Mouse (Mus musculus): ENCODE results near the gene Slc4a1ap. TPM values are rescaled to one million over a fixed set of nuclear protein-coding genes. Genes with fewer than 3 reads are reported as not detected.

Slc4a1ap gene
- total and polyA plus RNA-seq, 3 experiments: 25.7 to 41.1 (median 27.9) TPM

GRCm38 (mm10) chr5:31535228-31535627 is 8.4 kb downstream of the Slc4a1ap start:
- Histone ChIP-seq H3K9me3 (replicated peaks; ENCODE audit: low read length) (no peaks in the 10 kb centered on the region), H3K27ac (ENCODE audit: insufficient read depth, low read depth) (no peak overlapping the region), H3K27me3 (replicated peaks) (no peaks in the 10 kb centered on the region), H3K9ac (ENCODE audit: insufficient read depth, low read depth) (no peak overlapping the region), H3K79me2 (replicated peaks; ENCODE audit: control insufficient read depth, extremely low read depth, insufficient read depth, poor library complexity, severe bottlenecking) (no peaks in the 10 kb centered on the region), H3K36me3 (replicated peaks in 1 of 2; ENCODE audit: control insufficient read depth in 1 of 2, insufficient read depth in 1 of 2, low read length in 1 of 2) (peaks cover 73 to 88% of the 10 kb centered on the region in 2 experiments), H3K4me1 (ENCODE audit: control insufficient read depth in 1 of 2, insufficient read depth in 2 of 2) (no peaks in the 10 kb centered on the region), H3K4me3 (replicated peaks in 1 of 3; ENCODE audit: low read depth in 2 of 3, low read length in 2 of 3, poor library complexity in 1 of 3) (no peak overlapping the region), H3K4me2 (ENCODE audit: insufficient read depth, low read depth, poor library complexity, severe bottlenecking) (no peak overlapping the region)
- TF ChIP-seq HCFC1 (IDR thresholded peaks at IDR 0.05; ENCODE audit: low read depth, low read length): no peak
- TF ChIP-seq CTCF (conservative IDR thresholded peaks at IDR 0.05 in 1 of 2, IDR thresholded peaks at IDR 0.05 in 1 of 2; ENCODE audit: low read depth in 2 of 2, low read length in 2 of 2): peak in 1 of 2 experiments; percentile 20; a peak in 1 of 4 replicates
- TF ChIP-seq MXI1 (IDR thresholded peaks at IDR 0.05; ENCODE audit: low read depth, low read length): no peak
- no peak for TF ChIP-seq NRF1 (IDR thresholded peaks at IDR 0.05; ENCODE audit: low read depth, low read length)
- no peak for TF ChIP-seq E2F4 (IDR thresholded peaks at IDR 0.05; ENCODE audit: insufficient replicate concordance, low read depth, low read length)
- dilution Hi-C loops (cut with MboI; ENCODE audit: extremely low pct_ligation_motif_present, extremely low pct_unique_long_range_greater_than_20kb, low sequenced_read_pairs) (no loop called here), in situ Hi-C loops (cut with MboI; ENCODE audit: low pct_ligation_motif_present, low pct_unique_long_range_greater_than_20kb, low sequenced_read_pairs) (no loop called here)
- no peak for DNase-seq (ENCODE audit: extremely low read depth)

GRCm38 (mm10) chr5:31559401-31559800 is 32.6 kb downstream of the Slc4a1ap start:
- H3K4me2 ChIP-seq (ENCODE audit: insufficient read depth, low read depth, poor library complexity, severe bottlenecking): no peak overlapping the region
- H3K27me3 ChIP-seq (replicated peaks): no peaks in the 10 kb centered on the region
- peaks cover 0 to 11% of the 10 kb centered on the region in 2 experiments; a peak in 2 of 4 replicates for H3K4me1 ChIP-seq (ENCODE audit: control insufficient read depth in 1 of 2, insufficient read depth in 2 of 2)
- dilution Hi-C loops (cut with MboI; ENCODE audit: extremely low pct_ligation_motif_present, extremely low pct_unique_long_range_greater_than_20kb, low sequenced_read_pairs): no loop called here
- no peak overlapping the region for H3K4me3 ChIP-seq (replicated peaks in 1 of 3; ENCODE audit: low read depth in 2 of 3, low read length in 2 of 3, poor library complexity in 1 of 3)
- H3K9me3 ChIP-seq (replicated peaks; ENCODE audit: low read length): no peaks in the 10 kb centered on the region
- H3K9ac ChIP-seq (ENCODE audit: insufficient read depth, low read depth): no peak overlapping the region
- no peak for TF ChIP-seq JUN (IDR thresholded peaks at IDR 0.05; ENCODE audit: insufficient read depth, low read depth, low read length)
- no peak for TF ChIP-seq POLR2AphosphoS2 (IDR thresholded peaks at IDR 0.05; ENCODE audit: low read depth, low read length)
- TF ChIP-seq MAFK (IDR thresholded peaks at IDR 0.05; ENCODE audit: insufficient replicate concordance, low read length): no peak
- no peak for TF ChIP-seq MEF2A (IDR thresholded peaks at IDR 0.05; ENCODE audit: borderline replicate concordance, low read depth, low read length)
- TF ChIP-seq BHLHE40 (IDR thresholded peaks at IDR 0.05; ENCODE audit: low read depth, low read length): no peak
- no peak for TF ChIP-seq ZKSCAN1 (IDR thresholded peaks at IDR 0.05; ENCODE audit: borderline replicate concordance, low read depth, low read length)
- TF ChIP-seq POLR2A (IDR thresholded peaks at IDR 0.05; ENCODE audit: low read depth, low read length): no peak
- TF ChIP-seq GABPA (IDR thresholded peaks at IDR 0.05; ENCODE audit: insufficient replicate concordance, low read depth, low read length): no peak
- TF ChIP-seq NELFE (IDR thresholded peaks at IDR 0.05; ENCODE audit: low read depth, low read length): no peak
- TF ChIP-seq ELF1 (IDR thresholded peaks at IDR 0.05; ENCODE audit: low read depth, low read length): no peak
- TF ChIP-seq E2F4 (IDR thresholded peaks at IDR 0.05; ENCODE audit: insufficient replicate concordance, low read depth, low read length): no peak
- in situ Hi-C loops (cut with MboI; ENCODE audit: low pct_ligation_motif_present, low pct_unique_long_range_greater_than_20kb, low sequenced_read_pairs): no loop called here
- H3K27ac ChIP-seq (ENCODE audit: insufficient read depth, low read depth): no peak overlapping the region
- peaks cover 44 to 66% of the 10 kb centered on the region in 2 experiments for H3K36me3 ChIP-seq (replicated peaks in 1 of 2; ENCODE audit: control insufficient read depth in 1 of 2, insufficient read depth in 1 of 2, low read length in 1 of 2)
- H3K79me2 ChIP-seq (replicated peaks; ENCODE audit: control insufficient read depth, extremely low read depth, insufficient read depth, poor library complexity, severe bottlenecking): no peaks in the 10 kb centered on the region
- no peak for DNase-seq (ENCODE audit: extremely low read depth)
